Mouse (Mus musculus): Measurements from ENCODE around the gene Plaa.

DNA sequence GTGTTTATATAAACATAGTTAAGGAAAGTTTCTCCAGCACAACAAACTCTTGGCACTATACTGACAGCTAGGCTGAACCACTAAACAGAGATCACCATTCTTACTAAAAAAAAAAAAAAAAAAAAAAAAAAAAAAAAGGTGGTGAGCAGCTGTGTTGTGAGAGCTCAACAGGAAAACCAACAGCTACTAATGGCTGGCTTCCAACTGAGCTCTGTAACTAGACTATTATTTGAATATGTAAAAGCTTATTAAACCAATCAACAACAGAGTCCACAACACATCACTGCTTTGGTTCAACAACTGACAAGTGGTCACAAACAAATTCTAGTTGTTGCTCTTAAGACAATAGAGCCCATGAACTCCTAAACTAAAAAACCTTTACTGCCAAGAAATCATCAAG, 69.8 kb downstream of the Plaa start:
- TF ChIP-seq POLR2A (IDR thresholded peaks at IDR 0.05; ENCODE audit: low read depth, low read length) (no peak), CTCF (IDR thresholded peaks at IDR 0.05; ENCODE audit: borderline replicate concordance, insufficient read depth, low read length) (no peak)

Data from embryonic fibroblast, embryonic 13.5 days (primary cell).